Mouse (Mus musculus): ENCODE results near the gene Naa20.

- TF ChIP-seq CTCF (conservative IDR thresholded peaks at IDR 0.05; ENCODE audit: insufficient read depth, insufficient read length, low read depth, low read length) (no peak), POLR2A (IDR thresholded peaks at IDR 0.05; ENCODE audit: low read depth, low read length) (no peak)
Measured at GRCm38 (mm10) chr2:145872099-145872498, 29.8 kb upstream of the Naa20 start.

All from kidney, adult 2 months (tissue).